Mouse (Mus musculus): ENCODE measurements around the gene Fam151b. TPM values are rescaled to one million over a fixed set of nuclear protein-coding genes. Genes with fewer than 3 reads are reported as not detected.
A peak's percentile ranks its signal among the peaks of the same experiment; 100 is the strongest.

The Fam151b gene
- polyA plus RNA-seq, 1 experiment = 4.1 TPM

GRCm38 (mm10) chr13:92425758-92426264 is 58.0 kb downstream of the Fam151b start, which contains the start of gene Ankrd34b:
Gene Ankrd34b (plus strand): TSS chr13:92425896.
- DNase-seq = no peak
- Histone ChIP-seq H3K4me1 (ENCODE audit: control insufficient read depth, insufficient read depth, low read length) (no peaks in the 10 kb centered on the region; the same call in 1 of the 2 replicates), H3K4me3 (replicated peaks; ENCODE audit: extremely low read depth, low read depth, low read length) (peak within 1 kb of the TSS; percentile 28)
- 1% methylated on average over 53 of the region's 54 CpGs for WGBS
- TF ChIP-seq POLR2A (IDR thresholded peaks at IDR 0.05; ENCODE audit: borderline replicate concordance, extremely low read depth, low read depth, low read length) (no peak), CTCF (IDR thresholded peaks at IDR 0.05; ENCODE audit: insufficient read depth, low read length) (no peak)

- 39% methylated on average over 3 of the region's 3 CpGs for WGBS
- DNase-seq = no peak
- TF ChIP-seq CTCF (IDR thresholded peaks at IDR 0.05; ENCODE audit: insufficient read depth, low read length) = no peak
- no peak for TF ChIP-seq POLR2A (IDR thresholded peaks at IDR 0.05; ENCODE audit: borderline replicate concordance, extremely low read depth, low read depth, low read length)
- Histone ChIP-seq H3K4me3 (replicated peaks; ENCODE audit: extremely low read depth, low read depth, low read length) (no peak overlapping the region), H3K4me1 (ENCODE audit: control insufficient read depth, insufficient read depth, low read length) (no peaks in the 10 kb centered on the region; the same call in 1 of the 2 replicates)
Measured at GRCm38 (mm10) chr13:92423711-92424110, 60.1 kb downstream of the Fam151b start.

GRCm38 (mm10) chr13:92419630-92420029 is 64.2 kb downstream of the Fam151b start:
- TF ChIP-seq POLR2A (IDR thresholded peaks at IDR 0.05; ENCODE audit: borderline replicate concordance, extremely low read depth, low read depth, low read length) = no peak
- TF ChIP-seq CTCF (IDR thresholded peaks at IDR 0.05; ENCODE audit: insufficient read depth, low read length) = no peak
- H3K4me3 ChIP-seq (replicated peaks; ENCODE audit: extremely low read depth, low read depth, low read length) = no peak overlapping the region
- 80% methylated on average over 11 of the region's 11 CpGs for WGBS
- H3K4me1 ChIP-seq (ENCODE audit: control insufficient read depth, insufficient read depth, low read length) = no peaks in the 10 kb centered on the region
- no peak for DNase-seq

- no peaks in the 10 kb centered on the region for H3K4me1 ChIP-seq (ENCODE audit: control insufficient read depth, insufficient read depth, low read length)
- H3K4me3 ChIP-seq (replicated peaks; ENCODE audit: extremely low read depth, low read depth, low read length) = no peak overlapping the region
- TF ChIP-seq POLR2A (IDR thresholded peaks at IDR 0.05; ENCODE audit: borderline replicate concordance, extremely low read depth, low read depth, low read length) = no peak
- TF ChIP-seq CTCF (IDR thresholded peaks at IDR 0.05; ENCODE audit: insufficient read depth, low read length) = no peak
- DNase-seq = no peak
- WGBS = 71% methylated on average over 2 of the region's 2 CpGs
Measured at GRCm38 (mm10) chr13:92410486-92410885, 73.3 kb downstream of the Fam151b start.

GRCm38 (mm10) chr13:92403496-92403895 is 80.3 kb downstream of the Fam151b start:
- DNase-seq = no peak
- TF ChIP-seq POLR2A (IDR thresholded peaks at IDR 0.05; ENCODE audit: borderline replicate concordance, extremely low read depth, low read depth, low read length) (no peak), CTCF (IDR thresholded peaks at IDR 0.05; ENCODE audit: insufficient read depth, low read length) (no peak)
- no peaks in the 10 kb centered on the region for H3K4me1 ChIP-seq (ENCODE audit: control insufficient read depth, insufficient read depth, low read length)
- no peak overlapping the region for H3K4me3 ChIP-seq (replicated peaks; ENCODE audit: extremely low read depth, low read depth, low read length)
- 83% methylated on average over 3 of the region's 3 CpGs for WGBS

GRCm38 (mm10) chr13:92402063-92402462 is 81.8 kb downstream of the Fam151b start:
- TF ChIP-seq POLR2A (IDR thresholded peaks at IDR 0.05; ENCODE audit: borderline replicate concordance, extremely low read depth, low read depth, low read length) (no peak), CTCF (IDR thresholded peaks at IDR 0.05; ENCODE audit: insufficient read depth, low read length) (no peak)
- 35% methylated on average over 2 of the region's 2 CpGs for WGBS
- no peak for DNase-seq
- Histone ChIP-seq H3K4me3 (replicated peaks; ENCODE audit: extremely low read depth, low read depth, low read length) (no peak overlapping the region), H3K4me1 (ENCODE audit: control insufficient read depth, insufficient read depth, low read length) (no peaks in the 10 kb centered on the region)

Other genes with a start within 250 kb of the Fam151b start
- not detected in 2 replicates for gene Gm20379, start 178.0 kb downstream of the Fam151b start, polyA plus RNA-seq (2012; rRNA removed)
- gene Dhfr, start 129.3 kb downstream of the Fam151b start, polyA plus RNA-seq (2012; rRNA removed) = 0.45 and 0.57 TPM in 2 replicates
- 1.8 and 3.2 TPM in 2 replicates for gene Msh3, start 129.0 kb downstream of the Fam151b start, polyA plus RNA-seq (2012; rRNA removed)
- gene Ankrd34b, start 58.1 kb downstream of the Fam151b start, polyA plus RNA-seq (2012; rRNA removed) = 0.02 TPM in 1 of 2 replicates, not detected in the other
- 3.1 and 5.1 TPM in 2 replicates for gene Zfyve16, start 46.9 kb upstream of the Fam151b start, polyA plus RNA-seq (2012; rRNA removed)
- gene Spz1, start 92.2 kb upstream of the Fam151b start, polyA plus RNA-seq (2012; rRNA removed) = not detected in 2 replicates
- 28.4 and 38.3 TPM in 2 replicates for gene Serinc5, start 127.1 kb upstream of the Fam151b start, polyA plus RNA-seq (2012; rRNA removed)

All from lung, adult 2 months (tissue).